Mouse (Mus musculus) cortical plate, adult 2 months (tissue): ENCODE measurements at regions not wholly inside any gene's neighbourhood (a gene's known extent, or its start where the extent isn't known, plus 50 kb on each side); places are given as distances from the start of the nearest gene placed in this dataset.

ENCODE experiments used
- H3K27ac ChIP-seq: fragments of 200-500 bp; 2 replicates; pipeline ENCODE4 v1.5.1; 2012; ENCODE audit warnings: low read length, control low read depth, inconsistent platforms; ENCODE audit not compliant: insufficient read depth
- H3K4me1 ChIP-seq: fragments of 200-500 bp; 2 replicates; pipeline ENCODE4 v1.6.1; 2011; ENCODE audit warnings: low read length; ENCODE audit not compliant: control insufficient read depth, insufficient read depth
- H3K4me3 ChIP-seq: fragments of 200-500 bp; 2 replicates; pipeline ENCODE4 v1.5.1; 2011; ENCODE audit warnings: mild to moderate bottlenecking, low read length, control low read depth; ENCODE audit not compliant: insufficient read depth
- CTCF ChIP-seq: fragments of 200-500 bp; IDR thresholded peaks from 2 replicates; pipeline ENCODE4 v1.5.1; 2011; ENCODE audit warnings: mild to moderate bottlenecking, control low read depth, low read length; ENCODE audit not compliant: insufficient read depth; ENCODE audit errors: extremely low read depth
- POLR2A ChIP-seq: fragments of 200-500 bp; IDR thresholded peaks from 2 replicates; pipeline ENCODE4 v1.6.1; 2011; ENCODE audit warnings: mild to moderate bottlenecking, low read length, control low read depth; ENCODE audit not compliant: insufficient read depth; ENCODE audit errors: extremely low read depth

GRCm38 (mm10) chr2:46368882-46369281, 1251.7 kb upstream of the Zeb2 start:
- no peak overlapping the region for H3K27ac ChIP-seq
- TF ChIP-seq CTCF (no peak), POLR2A (no peak)
- no peak overlapping the region for H3K4me3 ChIP-seq
- H3K4me1 ChIP-seq = no peaks in the 10 kb centered on the region

DNA sequence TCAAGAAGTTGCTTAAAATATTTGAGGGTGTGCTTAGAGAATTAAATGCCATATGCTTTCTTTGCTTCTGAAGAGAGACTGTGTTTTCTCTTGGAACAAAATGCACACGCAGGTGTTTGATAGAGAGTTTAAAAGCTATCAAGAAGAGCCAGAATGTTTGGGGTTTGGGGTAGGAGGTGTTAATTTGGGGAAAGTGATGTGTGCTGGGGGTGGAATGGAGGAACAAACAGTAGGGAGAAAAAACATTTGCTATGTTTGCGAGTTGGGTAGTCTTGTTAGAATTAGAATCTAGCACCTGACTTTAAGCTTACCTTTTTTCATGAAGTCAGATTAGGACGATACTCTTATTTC, 1248.9 kb upstream of the Zeb2 start:
- TF ChIP-seq CTCF = no peak
- TF ChIP-seq POLR2A = no peak
- H3K4me3 ChIP-seq = no peak overlapping the region
- no peak overlapping the region for H3K27ac ChIP-seq
- H3K4me1 ChIP-seq = no peaks in the 10 kb centered on the region

GRCm38 (mm10) chr2:46365428-46366134, 1248.4 kb upstream of the Zeb2 start:
- no peaks in the 10 kb centered on the region for H3K4me1 ChIP-seq
- no peak overlapping the region for H3K27ac ChIP-seq
- no peak overlapping the region for H3K4me3 ChIP-seq
- no peak for TF ChIP-seq CTCF

DNA sequence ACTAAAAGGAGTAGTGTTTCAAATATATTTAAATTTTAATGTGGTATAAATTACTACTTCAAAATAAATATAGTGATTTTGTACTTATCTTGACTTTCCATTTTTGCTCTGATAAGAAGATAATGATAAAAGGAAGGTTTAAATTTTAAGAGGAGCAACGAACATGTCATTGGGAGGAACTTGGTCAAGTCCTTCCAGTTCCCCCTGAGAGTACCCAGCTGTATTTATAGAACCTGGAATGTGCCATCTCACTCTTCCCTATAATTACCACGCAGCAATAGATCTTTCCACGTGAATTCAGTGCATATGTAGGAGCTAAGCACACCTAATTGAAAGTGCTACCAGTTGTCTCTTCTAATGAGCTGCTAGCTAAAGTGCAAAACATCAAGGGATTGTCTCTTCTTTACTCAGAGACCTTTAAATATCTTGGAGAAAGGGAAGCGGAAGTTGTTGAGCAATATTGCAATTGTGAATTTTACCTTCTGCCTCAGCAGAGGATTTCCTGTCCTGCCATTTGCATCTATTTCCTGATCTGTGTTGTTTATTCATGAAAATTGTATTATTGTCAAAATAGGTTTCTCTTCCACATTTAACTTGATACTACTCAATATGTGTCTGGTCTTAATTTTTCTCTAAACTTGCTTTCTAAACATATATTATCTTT, 1243.0 kb upstream of the Zeb2 start:
- Histone ChIP-seq H3K27ac (no peak overlapping the region), H3K4me1 (no peaks in the 10 kb centered on the region), H3K4me3 (no peak overlapping the region)
- TF ChIP-seq POLR2A = no peak
- no peak for TF ChIP-seq CTCF

DNA sequence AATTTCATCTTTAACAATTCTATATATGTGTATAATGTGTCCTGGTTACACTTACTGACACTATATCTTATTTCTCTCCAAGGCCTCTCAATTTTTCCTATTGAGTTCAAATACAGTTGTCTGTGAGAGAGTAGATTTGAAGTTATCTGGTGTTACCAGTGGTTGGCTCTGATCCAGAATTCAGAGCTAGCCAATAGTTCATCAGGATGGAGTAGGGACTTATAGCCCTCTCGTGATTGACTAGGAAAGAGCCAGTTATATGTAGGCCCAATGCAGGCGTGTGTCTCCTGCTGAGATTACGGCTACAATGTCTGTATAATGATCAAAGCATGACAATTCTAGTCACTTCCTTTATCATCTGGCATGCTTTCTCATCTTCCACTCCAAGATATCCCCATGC, 1241.0 kb upstream of the Zeb2 start:
- no peak overlapping the region for H3K4me3 ChIP-seq
- no peak for TF ChIP-seq CTCF
- no peak for TF ChIP-seq POLR2A
- H3K27ac ChIP-seq = no peak overlapping the region
- H3K4me1 ChIP-seq = no peaks in the 10 kb centered on the region

- Histone ChIP-seq H3K27ac (no peak overlapping the region), H3K4me1 (no peaks in the 10 kb centered on the region), H3K4me3 (no peak overlapping the region)
- TF ChIP-seq CTCF = no peak
- TF ChIP-seq POLR2A = no peak
Observed at GRCm38 (mm10) chr2:46356651-46357050, 1239.5 kb upstream of the Zeb2 start.

GRCm38 (mm10) chr2:46340694-46341093, 1223.5 kb upstream of the Zeb2 start:
- no peak overlapping the region for H3K27ac ChIP-seq
- no peaks in the 10 kb centered on the region for H3K4me1 ChIP-seq
- TF ChIP-seq CTCF (no peak), POLR2A (no peak)

GRCm38 (mm10) chr2:46316666-46317065, 1199.5 kb upstream of the Zeb2 start:
- TF ChIP-seq POLR2A = no peak
- no peak for TF ChIP-seq CTCF
- no peak overlapping the region for H3K4me3 ChIP-seq
- no peaks in the 10 kb centered on the region for H3K4me1 ChIP-seq
- no peak overlapping the region for H3K27ac ChIP-seq

More at GRCm38 (mm10) chr2:46340694-46341093, 1223.5 kb upstream of the Zeb2 start:
- no peak overlapping the region for H3K4me3 ChIP-seq

- Histone ChIP-seq H3K4me1 (no peaks in the 10 kb centered on the region), H3K27ac (no peak overlapping the region), H3K4me3 (no peak overlapping the region)
- TF ChIP-seq POLR2A (no peak), CTCF (no peak)
Observed at GRCm38 (mm10) chr2:46315243-46315642, 1198.0 kb upstream of the Zeb2 start.

GRCm38 (mm10) chr2:46307582-46308153, 1190.5 kb upstream of the Zeb2 start:
- H3K4me1 ChIP-seq = no peaks in the 10 kb centered on the region
- H3K27ac ChIP-seq = no peak overlapping the region
- no peak for TF ChIP-seq POLR2A
- no peak for TF ChIP-seq CTCF
- no peak overlapping the region for H3K4me3 ChIP-seq

DNA sequence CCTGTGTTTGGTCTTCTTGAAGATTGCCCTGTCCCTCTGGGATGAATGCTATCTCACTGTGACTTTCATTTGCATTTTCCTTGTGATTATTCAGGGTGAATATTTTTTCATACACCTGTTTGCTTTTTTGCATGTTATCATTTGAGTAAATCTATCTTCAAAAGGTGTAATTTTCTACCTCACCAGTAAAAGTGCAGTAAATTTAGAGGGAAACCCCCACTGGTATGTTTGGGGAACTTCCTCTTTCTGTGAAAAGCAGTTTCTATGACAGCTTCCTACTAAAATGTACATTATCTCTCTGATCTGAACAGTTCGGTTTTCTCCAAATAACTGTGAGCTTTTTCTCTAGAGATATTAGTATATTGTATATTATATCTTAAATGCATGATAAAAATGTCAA, 1185.4 kb upstream of the Zeb2 start:
- Histone ChIP-seq H3K4me3 (no peak overlapping the region), H3K4me1 (no peaks in the 10 kb centered on the region), H3K27ac (no peak overlapping the region)
- TF ChIP-seq POLR2A (no peak), CTCF (no peak)
